Mouse (Mus musculus): ENCODE measurements around the gene Dnaaf5. TPM values are rescaled to one million over a fixed set of nuclear protein-coding genes. Genes with fewer than 3 reads are reported as not detected.
A peak's percentile ranks its signal among the peaks of the same experiment; 100 is the strongest.

Dnaaf5 gene
- total RNA-seq (2021), result 10 to 100 TPM; 22.7 to 22.8 TPM
- long read RNA-seq, experiment 1, partial matches to known transcripts, result 6 of 10 reads
- long read RNA-seq, experiment 1, other reads (novel, unspliced or antisense), result 1 of 10 reads
- long read RNA-seq, experiment 2, transcript Dnaaf5-201 (13 exons, 3,450 nt), result major isoform, 6 of 6 reads
- long read RNA-seq, experiment 2, partial matches to known transcripts, result 0 of 6 reads
- long read RNA-seq, experiment 2, other reads (novel, unspliced or antisense), result 0 of 6 reads

DNA sequence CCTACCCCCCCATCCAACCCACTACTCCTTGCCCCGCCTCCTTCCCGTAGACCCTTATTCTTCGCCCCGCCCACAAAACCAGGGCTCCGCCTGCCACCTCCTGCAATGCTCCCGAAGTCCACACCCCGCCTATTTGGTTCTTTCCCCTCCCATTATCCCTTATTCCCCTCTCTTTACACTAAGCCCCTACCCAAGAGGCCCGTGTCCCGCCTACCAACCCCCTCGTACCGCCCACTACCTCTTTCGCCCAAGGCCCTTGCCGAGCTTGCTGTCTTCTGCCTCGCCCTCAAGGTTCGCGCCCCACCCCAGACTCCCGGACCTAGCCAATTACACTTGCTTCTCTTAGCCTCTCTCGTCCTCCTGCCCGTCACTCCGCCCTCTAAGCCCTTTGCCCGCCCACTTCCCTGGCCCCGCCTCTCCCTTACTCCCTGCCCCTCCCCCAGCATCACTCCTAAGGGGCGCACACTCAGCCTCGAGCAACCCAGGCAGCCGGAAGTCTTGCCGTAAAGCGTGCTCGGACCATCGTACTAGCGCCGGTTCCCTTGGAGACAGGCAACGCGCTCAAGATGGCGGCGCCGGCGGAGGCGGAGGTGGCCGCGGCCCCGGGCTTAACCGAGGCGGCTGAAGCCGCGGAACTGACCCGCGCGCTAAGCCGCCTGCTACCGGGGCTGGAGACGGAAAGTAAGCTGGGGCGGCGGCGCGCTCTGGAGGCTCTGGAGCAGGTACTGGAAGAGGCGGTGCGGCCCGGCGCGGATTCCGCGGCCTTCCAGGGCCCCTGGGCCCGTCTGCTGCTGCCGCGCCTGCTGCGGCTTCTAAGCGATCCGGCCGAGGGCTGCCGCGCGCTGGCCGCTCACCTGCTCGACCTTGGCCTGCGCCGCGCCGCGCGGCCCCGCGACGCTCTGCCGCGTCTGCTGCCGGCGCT, at the start of gene Dnaaf5, which contains the start of gene Prkar1b:
Gene Dnaaf5, plus strand, starts transcription at position 543 of the 922 bp plus-strand sequence.
Gene Prkar1b, minus strand, starts transcription at position 321 of the 922 bp plus-strand sequence.
- peak; percentile 97 for DNase-seq

GRCm38 (mm10) chr5:139101783-139102182, 48.2 kb upstream of the Dnaaf5 start:
- no peak for DNase-seq

GRCm38 (mm10) chr5:139107815-139108214, 42.2 kb upstream of the Dnaaf5 start:
- peak; percentile 12 to 29 for DNase-seq

GRCm38 (mm10) chr5:139110140-139110855, 39.7 kb upstream of the Dnaaf5 start:
- no peak for DNase-seq

- no peak for DNase-seq
Measured at GRCm38 (mm10) chr5:139111991-139112390, 38.0 kb upstream of the Dnaaf5 start.

DNA sequence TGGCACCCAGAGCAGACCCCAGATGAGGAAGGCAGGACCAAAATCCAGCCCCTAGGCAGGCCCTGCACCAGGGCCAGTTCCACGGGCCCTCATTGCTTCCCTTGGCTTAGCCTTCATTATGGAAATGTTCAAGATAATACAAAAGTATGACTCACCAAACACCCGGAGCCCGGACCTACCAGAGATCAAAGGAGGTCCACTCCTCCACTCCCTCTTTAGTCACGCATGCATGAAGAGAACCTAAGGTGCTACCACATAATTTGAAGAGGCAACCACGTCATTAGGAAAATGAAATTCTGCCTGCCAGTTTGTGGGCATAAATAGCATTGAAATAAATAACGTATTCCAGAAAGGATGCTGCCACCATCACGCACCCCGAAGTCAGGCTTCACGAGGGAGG, 37.6 kb upstream of the Dnaaf5 start:
- no peak for DNase-seq

GRCm38 (mm10) chr5:139114876-139115275, 35.1 kb upstream of the Dnaaf5 start:
- no peak for DNase-seq

GRCm38 (mm10) chr5:139115507-139115906, 34.5 kb upstream of the Dnaaf5 start:
- DNase-seq, result no peak

DNA sequence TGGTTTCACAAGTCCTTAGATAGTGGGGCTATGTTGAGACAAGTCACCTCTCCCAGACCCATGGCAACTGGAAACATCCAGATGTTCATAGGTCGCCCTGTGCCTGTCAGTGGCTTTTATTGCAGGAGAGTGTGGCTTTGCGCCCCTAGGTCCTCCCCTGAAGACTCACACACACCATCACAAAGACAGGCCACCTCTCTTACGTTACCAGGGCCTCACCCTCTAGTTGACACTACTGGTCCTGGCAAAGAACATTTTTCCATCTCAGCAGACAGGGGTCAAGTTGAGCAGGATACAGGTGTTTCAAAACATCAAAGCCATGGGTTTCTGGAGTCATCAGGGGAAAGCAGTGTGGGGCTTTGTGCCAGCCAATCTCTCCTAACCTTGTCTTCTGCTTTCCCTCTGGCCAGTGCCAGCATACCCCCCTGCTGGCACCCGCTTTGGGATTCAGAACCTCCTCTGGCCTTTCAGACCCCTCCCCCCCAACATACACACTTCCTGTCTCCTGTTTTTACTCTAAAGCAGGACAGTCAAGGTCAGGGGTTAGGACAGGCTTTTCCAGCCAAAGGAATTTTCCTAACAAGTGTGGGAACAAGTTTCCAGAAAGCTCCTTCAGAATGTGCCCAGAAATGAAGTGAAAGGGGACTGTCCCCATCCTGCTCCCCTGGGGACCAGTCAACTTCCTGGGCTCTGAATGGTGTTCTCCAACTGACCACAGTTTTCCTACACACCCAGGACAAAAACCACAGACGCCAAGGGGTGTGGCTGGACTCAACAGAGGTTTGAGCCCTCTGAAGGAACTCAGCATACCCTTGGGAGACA, 31.7 kb upstream of the Dnaaf5 start:
- peak; percentile 14 to 27 for DNase-seq

GRCm38 (mm10) chr5:139118961-139119276, 31.1 kb upstream of the Dnaaf5 start:
- DNase-seq, result no peak

- DNase-seq, result no peak
Measured at GRCm38 (mm10) chr5:139125717-139126116, 24.3 kb upstream of the Dnaaf5 start.

DNA sequence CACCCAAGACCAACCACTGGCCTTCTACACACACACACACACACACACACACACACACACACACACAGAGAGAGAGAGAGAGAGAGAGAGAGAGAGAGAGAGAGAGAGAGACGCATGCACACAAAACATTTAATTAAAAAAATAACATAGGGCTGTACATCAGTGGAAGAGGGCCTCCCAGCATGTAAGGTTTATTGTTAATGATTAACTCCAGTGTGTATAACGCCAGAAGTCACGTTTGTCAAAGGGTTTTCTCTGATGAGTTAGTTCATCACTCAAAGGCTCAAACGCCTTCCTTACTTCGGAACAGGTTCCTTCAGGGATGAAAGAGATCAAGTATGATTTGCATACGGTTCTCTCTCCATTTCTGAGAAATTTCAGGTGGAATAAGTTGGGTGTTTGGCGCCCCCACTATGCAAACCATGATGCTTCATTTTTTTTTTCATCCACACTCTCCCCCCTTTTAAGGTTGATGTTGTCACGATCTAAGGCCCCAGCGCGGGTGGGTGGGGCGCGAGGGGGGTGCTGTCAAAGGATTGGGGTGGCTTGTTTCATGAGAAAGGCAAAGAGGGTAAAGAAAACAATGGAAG, 21.5 kb upstream of the Dnaaf5 start:
- DNase-seq, result no peak

DNA sequence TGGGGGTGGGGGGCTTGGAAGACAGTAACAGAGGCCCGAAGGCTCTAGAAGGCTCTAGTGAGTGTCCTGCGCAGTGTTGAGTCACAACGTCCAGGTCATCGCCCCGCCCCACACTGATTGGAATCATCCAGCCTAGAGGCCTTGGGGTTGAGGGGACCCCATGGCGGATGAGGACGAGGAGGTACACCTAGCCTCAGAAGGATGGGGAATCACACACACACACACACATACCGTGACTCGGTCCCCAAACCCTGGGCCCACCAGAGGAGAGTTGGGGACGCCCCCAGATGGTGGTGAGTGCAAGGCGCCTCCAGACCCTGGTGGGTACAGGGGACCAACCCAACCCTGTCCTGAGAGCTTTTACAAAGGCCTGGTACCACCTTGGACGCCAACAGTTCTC, 20.9 kb upstream of the Dnaaf5 start:
- DNase-seq, result peak; percentile 70 to 72

GRCm38 (mm10) chr5:139129572-139130151, 20.4 kb upstream of the Dnaaf5 start:
- DNase-seq, result peak; percentile 39 to 53

- DNase-seq, result no peak
Measured at GRCm38 (mm10) chr5:139130351-139130750, 19.7 kb upstream of the Dnaaf5 start.

- no peak for DNase-seq
Measured at GRCm38 (mm10) chr5:139134501-139134900, 15.5 kb upstream of the Dnaaf5 start.

DNA sequence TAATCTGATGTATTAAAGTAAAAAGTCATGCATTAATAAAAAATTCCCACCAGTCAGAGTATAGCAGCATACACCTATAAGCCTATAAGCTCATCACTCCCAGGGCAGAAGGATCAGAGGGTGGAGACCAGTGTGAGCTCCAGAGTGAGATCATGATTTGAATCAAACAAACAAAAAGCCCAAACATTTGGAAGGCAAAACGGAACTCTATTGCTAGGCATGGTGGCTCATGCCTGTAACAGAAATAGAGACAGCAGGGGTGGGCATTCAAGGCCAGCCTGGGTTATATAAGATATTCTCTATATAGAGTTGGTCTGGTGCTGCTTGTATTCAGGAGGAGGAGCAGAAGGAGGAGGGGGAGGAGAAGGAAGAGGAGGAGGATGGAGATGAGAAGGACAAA, 13.7 kb upstream of the Dnaaf5 start:
- DNase-seq, result no peak

DNA sequence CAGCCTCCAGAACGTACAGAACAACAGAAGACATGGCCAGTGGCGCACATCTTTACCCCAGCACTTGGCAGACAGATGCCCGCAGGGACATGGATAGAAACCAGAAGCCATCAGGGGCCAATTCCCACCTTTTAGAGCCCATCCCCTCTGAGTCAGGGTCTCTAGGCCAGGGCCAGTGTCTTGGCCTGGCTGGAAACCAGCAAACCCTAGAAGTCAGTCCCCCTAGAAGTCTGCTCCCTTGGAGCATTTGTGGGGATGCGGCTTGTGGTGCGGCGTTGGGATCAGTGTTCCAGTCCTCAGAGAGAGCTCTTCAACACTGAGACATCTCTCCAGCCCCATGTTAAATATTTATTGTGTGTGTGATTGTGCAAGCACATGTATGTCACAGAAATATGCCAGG, 12.8 kb upstream of the Dnaaf5 start:
- no peak for DNase-seq

- DNase-seq, result no peak
Measured at GRCm38 (mm10) chr5:139138261-139138925, 11.6 kb upstream of the Dnaaf5 start.

GRCm38 (mm10) chr5:139138926-139139472, 11.0 kb upstream of the Dnaaf5 start:
- DNase-seq, result no peak

Measured in adrenal gland, postnatal 36 days (tissue).